Mouse (Mus musculus) adrenal gland, postnatal 14 days (tissue): ENCODE measurements around the gene Capg. TPM values are rescaled to one million over a fixed set of nuclear protein-coding genes. Genes with fewer than 3 reads are reported as not detected.

Source experiments
- DNase-seq: peaks from one replicate; pipeline ENCODE4 v3.0.0; 2021; ENCODE audit warnings: mixed read lengths
- long read RNA-seq, 2 experiments: library from polyadenylated mRNA; stranded (forward); transcript quantifications; one replicate each; pipeline ENCODE4 v2.0.0; 2021
- total RNA-seq: library from RNA; stranded (reverse); gene quantifications from 2 replicates; pipeline ENCODE4 v1.2.3, GENCODE M21; 2021

The Capg gene
- 28.8 and 38.2 TPM in 2 replicates for total RNA-seq
- long read RNA-seq, experiment 1, transcript Capg-201 (10 exons, 1,247 nt), result major isoform, 47 of 54 reads
- long read RNA-seq, experiment 1, partial matches to known transcripts, result 2 of 54 reads
- long read RNA-seq, experiment 1, other reads (novel, unspliced or antisense), result 2 of 54 reads
- long read RNA-seq, experiment 2, transcript Capg-201 (10 exons, 1,247 nt), result major isoform, 13 of 17 reads
- long read RNA-seq, experiment 2, partial matches to known transcripts, result 0 of 17 reads
- long read RNA-seq, experiment 2, other reads (novel, unspliced or antisense), result 2 of 17 reads

DNA sequence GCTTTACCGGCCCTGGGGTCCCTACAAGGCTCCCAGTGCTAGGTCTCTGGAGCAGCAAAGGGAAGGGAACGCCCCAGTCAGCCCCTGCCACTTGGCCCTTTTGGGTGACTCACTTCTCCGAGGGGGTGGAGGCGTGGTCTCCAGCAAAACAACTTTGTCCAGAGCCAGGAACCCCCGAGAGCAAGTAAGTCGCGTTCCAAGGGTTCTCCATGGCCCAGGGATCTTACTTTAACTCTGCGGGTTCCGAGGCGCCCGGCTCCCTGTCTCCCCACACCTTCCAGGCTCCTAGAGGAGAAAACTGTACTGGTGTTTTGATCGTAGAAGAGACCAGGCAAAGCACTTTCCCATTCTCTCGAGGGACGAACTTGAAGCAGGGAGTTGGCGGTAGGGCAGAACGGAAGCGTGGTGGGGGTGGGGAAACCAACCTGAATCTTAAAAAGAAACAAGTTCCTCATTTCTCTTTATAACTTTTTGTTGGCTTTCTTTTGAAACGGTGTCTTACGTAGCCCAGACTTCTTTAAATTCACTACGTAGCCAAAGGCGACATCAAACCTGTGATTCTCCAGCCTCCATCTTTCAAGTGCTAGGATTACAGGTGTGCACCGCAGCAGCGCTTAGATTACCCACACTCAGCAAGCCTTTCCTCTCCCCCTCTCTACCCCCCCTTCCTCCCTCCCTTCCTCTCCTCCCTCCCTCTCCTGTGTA is at the start of gene Capg:
Capg (plus strand) TSS at position 109 of the 705 bp plus-strand sequence.
- peak; percentile 83 for DNase-seq

DNA sequence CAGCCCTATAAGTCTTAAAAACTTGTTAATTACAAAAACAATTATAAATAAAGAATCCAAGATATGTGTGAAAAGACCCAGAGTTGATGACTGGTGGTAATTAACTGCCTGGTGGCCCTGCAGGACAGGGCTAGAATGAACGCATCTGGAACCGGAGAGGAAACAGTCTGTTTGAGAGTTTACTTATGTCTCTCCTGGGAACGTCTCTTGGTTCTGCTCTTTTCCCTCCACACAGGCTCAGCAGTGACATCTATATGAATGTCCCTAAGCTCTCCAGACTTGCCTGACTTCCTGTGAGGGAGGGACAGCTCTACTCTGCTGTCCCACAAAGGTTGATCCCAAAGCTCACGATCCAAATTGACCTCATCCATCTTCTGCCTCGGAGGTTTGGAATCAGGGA is 45.2 kb upstream of the Capg start:
- DNase-seq, result no peak

DNA sequence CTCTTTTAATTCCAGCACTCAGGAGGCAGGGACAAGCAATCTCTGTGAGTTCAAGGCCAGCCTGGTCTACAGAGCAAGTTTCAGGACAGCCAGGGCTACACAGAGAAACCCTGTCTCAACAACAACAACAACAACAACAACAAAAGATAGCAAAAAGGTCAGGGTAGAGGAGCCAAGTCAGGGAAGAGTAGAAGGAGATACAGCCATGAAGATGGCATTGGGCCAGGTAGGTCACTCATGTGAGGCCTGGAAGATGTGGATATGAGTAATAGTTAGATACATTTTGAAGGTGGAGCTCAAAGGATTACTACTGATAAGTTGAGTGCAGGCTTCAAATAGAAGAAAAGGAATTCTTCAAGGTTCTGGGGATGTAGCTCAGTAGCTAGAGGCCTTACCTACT is 40.9 kb upstream of the Capg start:
- DNase-seq, result no peak

DNA sequence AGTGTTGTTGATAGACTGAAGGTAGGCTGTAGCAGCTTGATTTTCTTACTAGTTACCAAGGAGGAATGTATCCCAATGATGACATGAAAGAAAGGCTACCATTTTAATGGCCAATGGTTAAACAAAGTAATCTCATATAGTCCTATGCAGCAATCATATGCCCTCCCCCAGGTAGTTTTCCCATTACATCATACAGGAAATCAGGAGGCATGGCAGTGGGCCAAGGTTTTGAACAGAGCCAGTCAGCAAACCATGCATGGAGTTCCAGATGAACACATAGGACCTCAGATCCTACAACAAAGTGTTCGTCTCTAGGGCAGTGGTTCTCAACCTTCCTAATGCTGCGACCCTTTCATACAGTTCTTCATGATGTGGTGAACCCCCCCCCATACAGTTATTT is 40.3 kb upstream of the Capg start:
- peak; percentile 83 for DNase-seq

DNA sequence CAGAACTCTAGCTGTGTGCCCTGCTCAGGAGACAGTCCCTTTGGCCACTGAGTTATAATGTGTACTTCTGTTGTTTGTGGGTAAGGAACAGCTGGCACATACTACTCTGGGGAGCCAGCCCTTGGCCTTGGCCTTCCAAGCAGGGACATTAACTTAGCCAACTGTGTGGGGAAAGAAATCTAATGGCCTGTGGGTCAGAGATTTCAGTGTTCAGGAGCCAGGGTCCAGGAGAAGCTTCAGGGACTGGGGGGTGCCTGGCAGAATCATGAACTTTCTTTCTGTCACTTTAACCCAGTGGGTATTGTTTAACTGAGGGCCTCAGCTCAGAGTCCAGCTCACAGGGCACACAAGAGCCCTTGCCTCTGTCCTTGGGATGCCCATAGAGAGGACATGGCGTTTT is 38.1 kb upstream of the Capg start:
- peak; percentile 51 for DNase-seq

DNA sequence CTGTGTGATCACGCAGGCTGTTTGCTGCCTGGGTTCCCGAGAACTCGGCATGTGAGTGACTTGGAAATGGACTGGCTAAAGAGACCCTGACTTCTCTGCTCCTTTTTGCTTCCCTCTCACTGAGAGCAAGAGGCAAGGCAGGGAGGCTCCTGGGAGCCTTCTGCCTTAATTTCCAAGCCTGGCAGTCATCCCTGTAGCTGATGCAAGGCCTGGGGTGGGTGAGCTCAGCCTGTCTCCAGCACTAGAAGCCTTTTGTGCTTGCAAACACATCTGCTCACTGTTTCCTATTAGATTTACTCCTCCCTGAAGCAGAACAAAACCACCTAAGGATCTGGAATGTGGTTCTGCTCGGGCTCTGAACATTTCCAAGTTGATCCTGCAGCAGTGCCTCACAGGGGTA is 35.6 kb upstream of the Capg start:
- peak; percentile 40 for DNase-seq

DNA sequence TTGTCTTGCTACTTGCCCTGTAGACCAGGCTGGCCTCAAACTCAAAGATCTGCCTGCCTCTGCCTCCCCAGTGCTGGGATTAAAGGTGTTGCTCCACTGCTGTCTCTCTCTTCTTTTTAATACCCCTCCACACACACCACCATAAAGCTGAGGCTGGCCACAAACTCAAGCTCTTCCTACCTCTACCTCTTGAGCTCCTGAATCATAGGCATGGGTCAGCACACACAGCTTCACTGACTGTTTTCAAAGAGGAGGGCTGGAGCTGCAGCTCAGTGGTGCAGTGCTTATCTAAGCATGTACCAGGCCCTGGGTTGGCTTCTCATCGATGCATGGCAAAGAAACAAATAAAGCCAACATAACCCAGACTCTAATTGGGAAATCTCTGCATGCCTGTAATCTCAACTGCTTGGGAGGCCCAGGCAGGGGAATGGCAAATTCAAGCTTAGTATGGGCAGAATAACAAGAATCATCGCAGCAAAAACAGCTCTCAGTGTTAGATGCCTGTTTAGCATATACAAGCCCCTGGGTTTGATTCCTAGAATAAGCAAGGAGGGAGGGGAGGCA is 34.2 kb upstream of the Capg start:
- DNase-seq, result no peak

DNA sequence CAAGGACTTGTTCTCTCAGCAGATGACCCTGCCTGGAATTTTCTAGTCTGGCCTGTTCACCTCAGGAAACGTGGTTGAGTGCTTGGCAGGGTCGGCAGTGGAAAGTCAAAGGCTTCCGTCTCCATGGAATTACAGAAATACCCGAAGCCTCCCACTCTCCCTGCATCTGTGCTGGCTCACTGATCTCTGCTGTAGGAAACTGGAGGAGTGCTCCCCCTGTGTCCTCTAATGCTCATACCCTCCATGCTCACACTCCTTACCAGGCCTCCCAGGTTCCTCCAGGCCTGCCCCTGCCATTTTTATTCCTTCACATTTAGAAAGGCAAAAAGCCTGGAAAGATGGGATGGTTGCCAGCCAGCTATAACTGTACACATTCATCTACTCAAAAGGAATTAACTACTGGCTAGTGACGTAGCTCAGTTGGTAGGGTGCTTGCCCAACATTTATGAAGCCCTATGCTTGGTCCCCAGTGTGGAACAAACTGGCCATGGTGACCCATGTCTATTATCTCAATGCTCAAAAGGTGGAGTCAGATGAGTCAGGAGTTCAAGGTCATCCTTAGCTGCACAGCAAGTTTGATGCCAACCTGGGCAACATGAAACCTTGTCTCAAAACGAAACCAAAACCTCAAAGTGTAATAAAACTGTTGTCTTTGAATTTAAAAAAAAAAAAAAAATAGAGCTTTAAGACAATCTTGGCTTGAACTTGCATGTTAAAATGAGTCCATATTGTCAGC is 33.3 kb upstream of the Capg start:
- peak; percentile 43 for DNase-seq

DNA sequence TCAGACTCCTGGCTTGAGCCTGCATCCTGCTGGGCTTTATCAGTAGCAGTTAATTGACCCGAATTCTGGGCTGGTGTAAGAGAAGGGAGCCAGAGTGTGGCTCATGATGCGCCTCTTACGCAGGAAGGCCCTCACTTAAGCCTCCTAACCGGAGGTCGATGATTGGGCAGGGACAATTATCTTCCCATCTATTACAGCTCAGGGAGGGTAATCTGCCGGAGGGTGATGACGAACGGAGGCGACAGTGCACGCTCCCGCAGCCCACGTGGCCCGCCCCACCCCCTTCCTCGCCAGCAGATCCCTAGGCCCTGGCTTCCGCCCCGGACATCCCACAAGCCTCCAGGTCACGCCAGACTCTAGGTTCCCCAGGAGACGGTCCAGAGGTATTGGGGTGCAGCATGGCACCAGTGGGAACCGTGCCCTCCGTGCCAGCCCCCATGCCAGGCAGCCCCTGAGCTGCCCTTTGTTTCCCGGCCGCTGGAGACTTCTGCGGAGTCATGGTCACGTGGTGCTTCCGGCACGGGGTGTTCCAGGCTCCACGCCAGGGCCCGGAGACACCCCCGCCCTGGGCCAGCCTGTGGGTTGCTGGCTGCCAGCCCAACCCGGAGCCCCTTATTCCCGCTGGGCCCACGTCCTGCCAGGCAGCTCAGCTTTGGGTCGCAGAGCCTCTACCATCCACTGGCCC is 31.7 kb upstream of the Capg start:
- DNase-seq, result peak; percentile 92

DNA sequence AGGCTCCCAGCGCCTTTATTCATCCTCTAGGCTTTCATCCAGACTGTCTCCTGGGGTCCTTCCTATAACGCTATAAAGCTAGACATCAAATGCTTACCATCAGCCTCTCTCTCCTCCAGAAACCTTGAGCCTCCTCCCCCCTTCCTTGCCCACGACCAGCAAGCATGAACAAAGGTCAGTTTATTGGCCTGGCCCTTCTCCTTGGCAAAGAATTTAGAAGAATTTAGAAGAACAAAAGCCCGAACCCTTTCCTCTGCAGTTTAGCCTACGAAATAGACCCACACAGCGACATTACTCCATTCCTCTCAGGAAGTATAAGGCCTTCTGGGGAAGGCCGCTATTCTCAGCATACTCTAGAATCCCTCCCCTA is 31.1 kb upstream of the Capg start:
- DNase-seq, result no peak

DNA sequence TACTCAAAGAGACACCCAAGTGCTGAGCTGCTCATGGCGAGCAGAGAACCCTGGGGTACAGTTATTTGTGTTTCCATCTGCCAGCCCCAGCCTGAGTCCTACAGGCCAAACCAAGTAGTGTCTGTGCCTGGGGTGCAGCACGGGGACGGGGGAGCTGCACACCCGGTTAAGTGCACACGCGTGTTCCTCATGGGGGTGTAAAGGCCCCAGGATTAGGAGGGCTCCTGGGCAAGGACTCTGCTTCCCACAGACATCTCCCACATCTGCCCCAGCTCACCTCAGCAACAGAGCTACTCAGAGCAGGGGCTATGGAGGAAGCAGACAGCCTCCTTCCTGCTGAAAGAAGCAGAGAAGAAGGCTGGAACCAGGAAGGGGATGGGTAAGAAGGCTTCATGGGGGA is 28.5 kb upstream of the Capg start:
- no peak for DNase-seq

DNA sequence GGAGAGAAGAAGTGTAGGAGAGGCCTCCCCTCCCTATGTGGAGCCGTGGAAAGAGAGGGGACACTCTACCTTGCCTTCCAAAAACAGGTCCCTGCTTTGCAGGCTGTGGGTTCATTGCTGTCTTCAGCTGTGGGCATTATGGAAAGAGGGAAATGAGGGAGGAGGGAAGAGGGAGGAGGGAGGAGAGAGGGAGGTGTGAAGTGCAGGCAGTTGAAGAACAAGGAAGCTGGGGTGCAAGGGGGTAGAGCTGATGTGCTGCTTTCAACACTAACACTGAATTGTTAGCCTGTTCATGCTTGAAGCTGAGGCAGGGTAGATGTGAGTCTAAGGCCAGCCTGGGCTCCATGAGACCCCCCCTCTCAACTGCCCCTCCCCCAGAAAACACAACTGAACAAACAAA is 25.3 kb upstream of the Capg start:
- DNase-seq, result no peak

DNA sequence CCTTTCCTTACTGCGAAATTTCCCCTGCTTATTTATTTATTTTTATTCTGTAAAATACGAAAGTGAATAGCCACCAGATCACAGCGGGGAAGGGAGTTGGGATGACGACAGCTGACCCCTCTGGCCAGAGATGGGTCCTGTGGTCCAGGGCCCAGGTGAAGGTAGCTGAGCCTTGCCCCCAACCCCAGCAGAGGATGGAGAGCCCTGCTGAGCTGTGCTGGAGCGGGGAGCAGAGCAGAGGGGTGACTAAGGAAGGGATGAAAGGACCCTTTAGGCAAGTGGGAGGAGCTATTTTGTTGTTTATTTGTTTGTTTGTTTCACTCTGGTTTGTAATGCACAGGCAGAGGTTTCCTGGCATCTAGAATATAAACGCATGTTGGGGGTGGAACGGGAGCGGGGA is 24.9 kb upstream of the Capg start:
- no peak for DNase-seq

DNA sequence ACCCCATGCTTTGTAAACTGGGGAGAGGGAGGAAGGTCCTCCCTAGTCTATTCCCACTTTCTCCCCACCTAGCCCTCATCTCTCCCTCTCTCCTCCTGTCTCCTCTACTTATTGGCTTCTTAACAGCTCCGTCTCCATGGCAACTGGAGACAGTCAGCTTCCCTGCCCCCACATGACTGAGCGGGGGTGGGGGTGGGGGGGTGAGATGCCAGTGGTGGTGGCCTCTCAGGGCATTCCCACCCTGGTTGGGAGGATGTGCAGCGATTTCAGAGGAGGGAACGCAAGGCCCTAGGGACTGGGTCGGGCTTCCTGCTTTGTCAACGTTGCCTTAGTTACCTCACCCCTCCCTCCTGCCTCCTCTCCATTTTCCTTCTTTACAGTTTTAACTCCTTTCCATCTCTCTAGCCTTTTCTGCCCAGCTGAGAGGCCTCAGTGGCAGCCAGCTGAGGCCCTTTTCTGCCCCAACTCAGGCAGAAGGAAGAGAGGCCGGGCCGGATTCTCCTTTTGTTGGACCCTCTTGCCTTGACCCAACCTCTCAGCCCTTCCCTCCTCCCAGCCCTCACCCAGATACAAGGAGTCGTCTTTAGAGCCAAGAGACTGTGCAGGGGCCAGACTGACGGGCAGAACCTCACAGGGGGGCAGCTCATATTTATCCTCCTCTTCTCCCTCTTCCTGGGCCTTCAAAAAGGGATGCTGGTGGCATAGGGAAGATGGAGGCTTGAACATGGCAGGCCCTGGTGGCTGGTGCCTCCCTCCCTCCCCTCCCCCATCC is 24.1 kb upstream of the Capg start:
- peak; percentile 40 for DNase-seq

DNA sequence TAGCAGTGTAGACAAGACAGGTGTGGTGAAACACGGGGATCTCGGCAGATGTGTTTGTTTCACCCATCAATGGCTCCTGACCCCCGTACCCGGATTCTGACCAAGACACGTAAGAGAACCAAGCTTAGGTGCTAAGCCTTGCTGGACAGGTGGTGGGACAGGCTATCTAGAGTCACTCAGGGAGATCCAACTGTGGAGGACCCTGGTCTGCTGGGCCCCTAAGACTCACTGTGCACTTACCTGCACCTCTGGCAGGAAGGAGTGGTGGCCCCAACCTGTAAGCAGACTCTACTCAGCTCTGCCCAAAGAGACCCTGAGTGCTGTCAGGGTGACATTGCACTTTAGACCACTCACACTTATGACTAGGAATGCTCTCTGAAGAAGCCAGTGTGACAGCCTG is 23.3 kb upstream of the Capg start:
- DNase-seq, result no peak

DNA sequence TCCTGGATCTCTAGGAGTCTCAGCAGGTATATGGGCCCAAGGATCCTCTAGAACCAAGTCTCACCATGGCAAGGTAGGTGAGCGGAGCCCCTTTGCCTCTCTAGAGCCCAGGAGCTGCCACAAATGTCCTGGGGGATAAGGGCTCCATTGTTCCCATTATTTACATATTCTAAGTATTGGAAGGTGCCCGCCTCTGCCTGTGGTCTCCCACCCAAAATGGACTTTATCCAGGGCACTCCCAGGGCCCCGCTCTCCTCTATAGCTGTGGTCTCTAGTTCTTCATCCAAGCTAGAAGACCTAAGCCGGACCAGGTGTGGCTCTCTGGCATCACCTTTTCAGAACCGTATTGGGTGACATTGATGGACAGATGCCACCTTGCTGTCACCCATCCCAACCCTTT is 22.6 kb upstream of the Capg start, which contains the start of gene Sh2d6:
Sh2d6 (minus strand) TSS at position 101 of the 400 bp plus-strand sequence.
- no peak for DNase-seq

DNA sequence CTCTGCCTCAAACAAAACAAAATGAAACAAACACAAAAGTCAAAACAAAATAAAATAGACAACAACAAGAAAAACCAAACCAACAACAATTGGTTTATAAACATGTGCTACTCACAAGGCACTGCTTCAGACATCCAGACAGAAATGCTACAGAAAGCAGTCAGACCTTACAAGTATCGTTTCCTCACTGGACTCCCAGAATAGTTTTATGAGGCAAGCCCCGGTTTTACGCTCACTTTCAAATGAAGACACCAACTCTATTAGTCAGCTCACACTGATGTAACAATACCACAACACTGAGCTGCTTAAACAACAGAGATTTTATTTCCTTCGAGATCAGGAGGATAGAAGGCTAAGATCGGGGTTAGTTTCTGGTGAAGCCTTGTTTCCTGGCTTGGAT is 21.9 kb upstream of the Capg start:
- DNase-seq, result no peak

DNA sequence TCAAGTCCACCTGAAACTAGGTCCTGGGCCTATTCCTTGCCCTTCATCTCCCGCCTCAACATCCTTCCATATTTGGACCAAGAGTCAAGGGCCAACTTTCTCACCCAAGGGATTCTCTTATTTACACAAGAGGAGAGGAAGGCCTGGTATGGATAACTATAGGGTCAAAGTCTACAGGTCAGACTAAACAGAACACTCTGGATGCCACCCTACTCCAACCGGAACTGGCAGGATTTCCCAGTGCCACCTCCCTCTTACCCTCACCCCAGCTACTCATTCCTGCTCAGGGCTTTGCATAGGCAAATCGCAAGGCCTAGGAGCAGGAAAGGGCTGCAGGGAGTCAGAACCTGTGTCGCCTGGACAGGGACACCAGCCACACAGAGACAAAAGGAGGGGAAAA is 21.0 kb upstream of the Capg start:
- no peak for DNase-seq

DNA sequence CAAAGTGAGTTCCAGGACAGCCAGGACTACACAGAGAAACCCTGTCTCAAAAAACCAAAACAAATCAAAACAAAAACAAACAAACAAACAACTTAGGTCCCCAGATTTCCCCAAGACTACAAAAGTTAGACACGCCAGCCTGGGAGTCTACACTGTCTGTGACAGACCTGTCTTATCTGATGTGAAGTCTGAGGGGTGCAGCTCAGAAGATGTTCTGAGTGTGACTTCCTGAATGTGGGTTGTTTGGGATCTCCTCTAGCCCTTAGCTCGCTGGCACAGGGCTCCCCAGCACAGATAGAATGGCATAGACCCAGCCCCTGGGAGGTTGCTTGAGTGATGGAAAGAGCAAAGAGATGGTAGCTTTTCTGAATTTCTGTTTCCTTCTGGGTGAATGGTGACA is 20.0 kb upstream of the Capg start:
- DNase-seq, result no peak

DNA sequence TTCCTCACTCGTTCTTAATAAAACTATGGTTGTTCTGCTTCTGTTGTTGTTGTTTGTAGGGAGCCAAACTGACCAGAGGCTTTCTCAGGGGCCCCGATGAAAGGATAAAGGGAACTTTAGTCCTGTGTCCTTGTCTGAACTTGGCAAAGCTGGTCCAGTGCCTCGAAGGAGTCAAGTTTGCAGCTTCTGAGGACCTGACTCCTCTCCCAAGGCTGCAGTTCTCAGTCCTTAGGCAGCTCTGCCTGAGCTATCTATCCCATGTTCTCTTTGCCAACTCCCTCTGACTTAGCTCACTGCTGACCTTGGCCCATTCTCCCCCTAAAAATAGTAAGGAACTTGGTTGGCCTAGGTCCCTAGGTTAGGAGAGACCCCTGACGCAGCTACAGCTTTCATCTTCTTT is 17.1 kb upstream of the Capg start:
- no peak for DNase-seq

DNA sequence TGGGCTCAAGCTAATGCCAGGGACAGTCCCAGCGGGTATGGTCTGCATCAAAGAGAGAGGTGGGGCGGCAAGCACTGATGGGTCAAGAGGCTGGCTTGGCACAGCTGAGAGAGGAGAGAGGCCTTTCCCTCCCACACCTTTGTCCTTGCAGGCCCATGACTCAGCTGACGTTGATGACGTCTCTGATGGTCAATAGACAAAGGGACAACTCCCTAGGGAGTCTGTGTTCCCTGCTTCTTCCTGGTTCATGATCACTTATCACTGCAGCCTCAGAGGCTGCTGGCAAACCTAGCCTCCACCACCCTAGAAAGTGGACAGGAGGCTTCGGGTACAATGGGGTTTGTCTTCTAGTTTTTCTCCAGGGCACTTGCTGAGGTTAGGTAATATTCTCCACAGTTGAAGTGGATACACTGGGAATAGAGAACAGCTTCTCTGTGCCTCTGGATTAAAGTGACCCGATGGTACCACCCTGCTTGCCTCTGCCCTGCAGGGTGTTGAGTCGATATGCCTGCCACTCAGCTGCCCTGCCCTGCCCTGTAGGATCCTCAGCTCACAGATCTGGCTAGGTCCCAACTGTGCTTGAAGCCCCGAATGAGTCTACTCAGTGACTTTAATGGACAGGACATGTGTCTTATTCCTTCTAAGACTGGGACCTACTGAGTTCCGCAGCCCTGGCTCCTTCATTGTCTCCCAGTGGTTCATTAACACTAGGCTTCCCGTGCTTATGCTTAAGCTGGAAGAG is 15.6 kb upstream of the Capg start:
- peak; percentile 81 for DNase-seq
